Mouse (Mus musculus) cortical plate, adult 2 months (tissue): ENCODE measurements around the gene Larp4b.

ENCODE experiments used
- CTCF ChIP-seq: fragments of 200-500 bp; IDR thresholded peaks from 2 replicates; pipeline ENCODE4 v1.5.1; 2011; ENCODE audit warnings: mild to moderate bottlenecking, control low read depth, low read length; ENCODE audit not compliant: insufficient read depth; ENCODE audit errors: extremely low read depth
- POLR2A ChIP-seq: fragments of 200-500 bp; IDR thresholded peaks from 2 replicates; pipeline ENCODE4 v1.6.1; 2011; ENCODE audit warnings: mild to moderate bottlenecking, low read length, control low read depth; ENCODE audit not compliant: insufficient read depth; ENCODE audit errors: extremely low read depth

GRCm38 (mm10) chr13:9222761-9223405 is 129.2 kb downstream of the Larp4b start:
- TF ChIP-seq CTCF (no peak), POLR2A (no peak)
